Mouse (Mus musculus) liver, adult 2 months (tissue): ENCODE measurements at regions not wholly inside any gene's neighbourhood (a gene's known extent, or its start where the extent isn't known, plus 50 kb on each side); places are given as distances from the start of the nearest gene placed in this dataset.

Experiments used
- CTCF ChIP-seq: fragments of 200-500 bp; IDR thresholded peaks from 2 replicates; pipeline ENCODE4 v1.5.1; 2011; ENCODE audit warnings: low read depth, low read length, control low read depth
- POLR2A ChIP-seq: fragments of 200-500 bp; IDR thresholded peaks from 2 replicates; pipeline ENCODE4 v1.6.1; 2011; ENCODE audit warnings: low read length, control low read depth; ENCODE audit not compliant: insufficient read depth; ENCODE audit errors: extremely low read depth

DNA sequence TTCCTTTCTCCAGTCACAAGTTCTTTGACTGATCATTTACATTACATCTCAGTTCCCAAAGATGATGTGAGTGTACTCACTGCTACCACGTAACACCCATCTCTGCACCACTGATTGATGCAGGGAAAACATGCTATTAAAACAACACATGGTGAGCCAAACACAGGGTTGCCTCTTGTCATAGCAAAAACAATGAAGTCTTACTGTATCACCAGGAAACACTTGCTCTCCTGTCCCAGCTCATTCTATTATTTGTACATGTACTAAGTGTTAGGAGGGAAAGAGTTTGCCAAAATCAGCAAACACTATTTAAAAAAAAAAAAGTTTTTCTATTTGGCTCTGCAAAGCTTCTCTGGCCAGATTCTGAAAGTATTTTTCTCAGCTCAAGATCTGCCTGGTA is 78.6 kb downstream of the Foxf2 start:
- TF ChIP-seq POLR2A (no peak), CTCF (no peak)
